Mouse (Mus musculus): ENCODE results near the gene Pinlyp. TPM values are rescaled to one million over a fixed set of nuclear protein-coding genes. Genes with fewer than 3 reads are reported as not detected.
A peak's percentile ranks its signal among the peaks of the same experiment; 100 is the strongest.

Gene Pinlyp
- polyA plus RNA-seq, 1 experiment from 2014 or later: 0.55 TPM

DNA sequence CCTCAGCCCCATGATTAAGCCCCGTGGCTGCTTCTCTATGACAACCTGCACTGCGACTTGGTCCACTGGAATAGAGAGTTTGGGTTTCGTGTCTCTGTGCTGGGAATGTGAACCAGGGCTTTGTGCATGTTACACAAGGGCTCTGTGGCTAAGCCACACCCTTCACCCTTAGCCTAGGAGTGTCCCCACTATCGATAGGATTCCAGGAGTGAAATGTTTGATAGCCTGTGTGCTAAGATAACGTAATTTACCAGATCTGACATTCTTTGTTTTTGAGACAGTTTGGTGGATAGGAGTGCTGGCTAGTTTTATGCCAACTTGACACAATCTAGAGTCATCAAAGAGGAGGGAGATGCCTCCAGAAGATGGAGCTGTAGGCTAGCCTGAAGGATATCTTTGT, 45.8 kb upstream of the Pinlyp start:
- no peaks in the 10 kb centered on the region for H3K36me3 ChIP-seq (ENCODE audit: insufficient read depth, low read length)
- no peaks in the 10 kb centered on the region for H3K9me3 ChIP-seq (replicated peaks; ENCODE audit: low read length)
- WGBS: 68% methylated on average over 5 of the region's 5 CpGs
- DNase-seq (ENCODE audit: low spot score) (no peak), ATAC-seq (replicated peaks; ENCODE audit: low FRiP score, low read depth) (no peak)
- H3K27ac ChIP-seq: no peak overlapping the region
- TF ChIP-seq CTCF (IDR thresholded peaks at IDR 0.05; ENCODE audit: low read depth): peak; percentile 10; the same call in 1 of the 2 replicates
- H3K4me1 ChIP-seq (replicated peaks; ENCODE audit: insufficient read depth, low read length): peaks cover 8% of the 10 kb centered on the region
- H3K27me3 ChIP-seq (ENCODE audit: insufficient read depth, low read length): no peaks in the 10 kb centered on the region
- H3K4me2 ChIP-seq (ENCODE audit: low read length): no peak overlapping the region
- H3K4me3 ChIP-seq (replicated peaks; ENCODE audit: low read depth, low read length): no peak overlapping the region
- no peak overlapping the region for H3K9ac ChIP-seq (ENCODE audit: low read depth, low read length)

GRCm38 (mm10) chr7:24588336-24588735, 42.4 kb upstream of the Pinlyp start:
- Histone ChIP-seq H3K4me1 (replicated peaks; ENCODE audit: insufficient read depth, low read length) (peaks cover 4% of the 10 kb centered on the region; the same call in 1 of the 2 replicates), H3K9me3 (replicated peaks; ENCODE audit: low read length) (no peaks in the 10 kb centered on the region), H3K4me2 (ENCODE audit: low read length) (no peak overlapping the region), H3K27me3 (ENCODE audit: insufficient read depth, low read length) (0 out of 2 replicates have a peak, but pooled peaks cover 3% of the 10 kb centered on the region), H3K36me3 (ENCODE audit: insufficient read depth, low read length) (no peaks in the 10 kb centered on the region), H3K9ac (ENCODE audit: low read depth, low read length) (no peak overlapping the region), H3K27ac (no peak overlapping the region), H3K4me3 (replicated peaks; ENCODE audit: low read depth, low read length) (no peak overlapping the region)
- DNase-seq (ENCODE audit: low spot score) (peak; percentile 62), ATAC-seq (replicated peaks; ENCODE audit: low FRiP score, low read depth) (0 out of 2 replicates have a peak, but pooled peaks have one; percentile 35)
- 47% methylated on average over 13 of the region's 13 CpGs for WGBS
- no peak for TF ChIP-seq CTCF (IDR thresholded peaks at IDR 0.05; ENCODE audit: low read depth)

GRCm38 (mm10) chr7:24587330-24588105, 41.6 kb upstream of the Pinlyp start, which contains the start of the genes Ethe1 and Zfp575:
Ethe1 (plus strand) TSS chr7:24587543.
Zfp575 (minus strand) TSS chr7:24587641.
- Histone ChIP-seq H3K9me3 (replicated peaks; ENCODE audit: low read length) (no peaks in the 10 kb centered on the region), H3K4me3 (replicated peaks; ENCODE audit: low read depth, low read length) (peak within 1 kb of the TSS; percentile 41), H3K4me2 (ENCODE audit: low read length) (peak within 1 kb of the TSS; percentile 62), H3K36me3 (ENCODE audit: insufficient read depth, low read length) (no peaks in the 10 kb centered on the region), H3K4me1 (replicated peaks; ENCODE audit: insufficient read depth, low read length) (0 out of 2 replicates have a peak, but pooled peaks cover 4% of the 10 kb centered on the region), H3K27ac (no peak within 1 kb of the TSS), H3K9ac (ENCODE audit: low read depth, low read length) (peak within 1 kb of the TSS; percentile 64), H3K27me3 (ENCODE audit: insufficient read depth, low read length) (0 out of 2 replicates have a peak, but pooled peaks cover 3% of the 10 kb centered on the region)
- WGBS: 8% methylated on average over 30 of the region's 30 CpGs
- ATAC-seq (replicated peaks; ENCODE audit: low FRiP score, low read depth): 0 out of 2 replicates have a peak, but pooled peaks have one; percentile 12
- no peak for TF ChIP-seq CTCF (IDR thresholded peaks at IDR 0.05; ENCODE audit: low read depth)
- peak; percentile 80 for DNase-seq (ENCODE audit: low spot score)

GRCm38 (mm10) chr7:24586828-24587227, 40.9 kb upstream of the Pinlyp start:
- Histone ChIP-seq H3K4me2 (ENCODE audit: low read length) (peak overlapping the region; percentile 62), H3K9me3 (replicated peaks; ENCODE audit: low read length) (no peaks in the 10 kb centered on the region), H3K4me1 (replicated peaks; ENCODE audit: insufficient read depth, low read length) (0 out of 2 replicates have a peak, but pooled peaks cover 4% of the 10 kb centered on the region), H3K27me3 (ENCODE audit: insufficient read depth, low read length) (0 out of 2 replicates have a peak, but pooled peaks cover 3% of the 10 kb centered on the region), H3K27ac (no peak overlapping the region), H3K36me3 (ENCODE audit: insufficient read depth, low read length) (no peaks in the 10 kb centered on the region), H3K9ac (ENCODE audit: low read depth, low read length) (peak overlapping the region; percentile 64; the same call in 1 of the 2 replicates), H3K4me3 (replicated peaks; ENCODE audit: low read depth, low read length) (peak overlapping the region; percentile 41)
- TF ChIP-seq CTCF (IDR thresholded peaks at IDR 0.05; ENCODE audit: low read depth): no peak
- peak; percentile 60 for ATAC-seq (replicated peaks; ENCODE audit: low FRiP score, low read depth)
- 20% methylated on average over 8 of the region's 8 CpGs for WGBS
- DNase-seq (ENCODE audit: low spot score): peak; percentile 70

GRCm38 (mm10) chr7:24585995-24586394, 40.1 kb upstream of the Pinlyp start:
- no peak for TF ChIP-seq CTCF (IDR thresholded peaks at IDR 0.05; ENCODE audit: low read depth)
- Histone ChIP-seq H3K4me1 (replicated peaks; ENCODE audit: insufficient read depth, low read length) (no peaks in the 10 kb centered on the region), H3K27ac (no peak overlapping the region), H3K36me3 (ENCODE audit: insufficient read depth, low read length) (no peaks in the 10 kb centered on the region), H3K4me2 (ENCODE audit: low read length) (no peak overlapping the region), H3K9me3 (replicated peaks; ENCODE audit: low read length) (no peaks in the 10 kb centered on the region), H3K9ac (ENCODE audit: low read depth, low read length) (no peak overlapping the region), H3K4me3 (replicated peaks; ENCODE audit: low read depth, low read length) (no peak overlapping the region), H3K27me3 (ENCODE audit: insufficient read depth, low read length) (0 out of 2 replicates have a peak, but pooled peaks cover 3% of the 10 kb centered on the region)
- no peak for ATAC-seq (replicated peaks; ENCODE audit: low FRiP score, low read depth)
- DNase-seq (ENCODE audit: low spot score): no peak
- WGBS: 56% methylated on average over 16 of the region's 16 CpGs

GRCm38 (mm10) chr7:24584876-24585275, 39.0 kb upstream of the Pinlyp start:
- Histone ChIP-seq H3K27ac (no peak overlapping the region), H3K9me3 (replicated peaks; ENCODE audit: low read length) (no peaks in the 10 kb centered on the region), H3K4me3 (replicated peaks; ENCODE audit: low read depth, low read length) (no peak overlapping the region), H3K4me2 (ENCODE audit: low read length) (no peak overlapping the region), H3K27me3 (ENCODE audit: insufficient read depth, low read length) (0 out of 2 replicates have a peak, but pooled peaks cover 3% of the 10 kb centered on the region), H3K4me1 (replicated peaks; ENCODE audit: insufficient read depth, low read length) (no peaks in the 10 kb centered on the region), H3K36me3 (ENCODE audit: insufficient read depth, low read length) (no peaks in the 10 kb centered on the region), H3K9ac (ENCODE audit: low read depth, low read length) (no peak overlapping the region)
- TF ChIP-seq CTCF (IDR thresholded peaks at IDR 0.05; ENCODE audit: low read depth): no peak
- ATAC-seq (replicated peaks; ENCODE audit: low FRiP score, low read depth) (no peak), DNase-seq (ENCODE audit: low spot score) (no peak)
- 90% methylated on average over 6 of the region's 6 CpGs for WGBS
